Mouse (Mus musculus): ENCODE data around the gene Dpt. TPM values are rescaled to one million over a fixed set of nuclear protein-coding genes. Genes with fewer than 3 reads are reported as not detected.
"Not testable (repeated sequence)": the region's sequence is repeated elsewhere in the genome, so short reads cannot be mapped to it uniquely, and the experiment has no call there.

Gene Dpt
- total RNA-seq (2021): 10 to 100 TPM; 28.6 to 56.9 TPM
- long read RNA-seq, experiment 1, transcript Dpt-201 (4 exons, 1,724 nt): major isoform, 5 of 9 reads
- long read RNA-seq, experiment 1, partial matches to known transcripts: 0 of 9 reads
- long read RNA-seq, experiment 1, other reads (novel, unspliced or antisense): 4 of 9 reads
- long read RNA-seq, experiment 2, partial matches to known transcripts: 0 of 4 reads
- long read RNA-seq, experiment 2, other reads (novel, unspliced or antisense): 0 of 4 reads

DNA sequence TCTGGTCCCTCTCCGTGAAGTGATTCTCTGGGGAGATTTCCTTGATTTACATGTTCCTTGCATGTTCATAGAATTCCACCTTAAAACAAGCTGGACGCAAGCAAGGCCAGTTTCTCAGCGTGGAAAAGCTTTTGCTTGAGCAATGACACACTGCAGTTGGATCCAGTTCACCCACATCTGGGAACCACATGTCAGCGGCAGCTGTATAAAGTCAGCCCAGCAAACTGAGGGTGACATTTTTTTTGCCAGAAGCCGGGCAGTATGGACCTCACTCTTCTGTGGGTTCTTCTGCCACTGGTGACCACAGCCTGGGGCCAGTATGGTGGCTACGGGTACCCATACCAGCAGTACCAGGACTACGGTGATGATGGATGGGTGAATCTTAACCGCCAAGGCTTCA is at the start of gene Dpt:
TSS of gene Dpt (plus strand) at position 174 of the 400 bp plus-strand sequence.
- DNase-seq: peak in 1 of 2 experiments; percentile 12

DNA sequence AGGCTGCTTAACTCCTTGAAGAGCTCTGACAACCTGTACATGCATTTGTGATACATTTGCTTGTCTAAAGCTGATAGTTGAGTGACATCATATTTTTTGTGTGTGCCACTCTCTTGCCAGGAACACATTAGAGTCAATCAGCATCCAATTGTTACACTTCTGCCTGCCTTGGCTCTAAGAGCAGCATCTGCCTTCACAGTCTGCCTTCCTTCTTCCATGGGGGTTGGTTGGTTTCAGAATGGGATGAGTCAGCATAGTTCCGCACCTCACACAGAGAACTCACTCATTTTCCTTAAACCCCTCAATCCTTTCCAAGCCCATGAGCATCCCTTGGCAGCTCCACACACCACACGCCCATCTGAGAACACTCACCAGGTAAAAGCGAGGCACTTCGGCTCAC is 42.7 kb upstream of the Dpt start:
- no peak for DNase-seq

DNA sequence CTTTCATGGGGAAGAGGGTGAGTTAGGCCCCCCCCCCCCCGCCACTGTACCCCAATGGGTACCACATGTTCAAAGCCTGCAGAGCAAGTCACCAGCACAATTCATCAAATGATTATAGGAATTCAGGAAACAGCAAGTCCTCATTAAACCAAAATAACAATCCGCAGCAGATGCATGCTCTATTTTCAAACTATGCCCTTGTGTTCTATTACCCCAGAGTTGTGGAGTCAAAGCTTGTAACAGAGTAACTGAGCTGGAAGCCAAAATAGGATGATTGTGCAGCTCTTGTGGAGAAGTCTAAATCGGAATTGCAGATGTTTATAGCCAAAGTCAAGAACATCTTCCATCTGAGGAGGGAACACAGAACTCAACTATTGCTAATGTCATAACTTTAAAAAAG is 40.8 kb upstream of the Dpt start:
- DNase-seq: no peak

DNA sequence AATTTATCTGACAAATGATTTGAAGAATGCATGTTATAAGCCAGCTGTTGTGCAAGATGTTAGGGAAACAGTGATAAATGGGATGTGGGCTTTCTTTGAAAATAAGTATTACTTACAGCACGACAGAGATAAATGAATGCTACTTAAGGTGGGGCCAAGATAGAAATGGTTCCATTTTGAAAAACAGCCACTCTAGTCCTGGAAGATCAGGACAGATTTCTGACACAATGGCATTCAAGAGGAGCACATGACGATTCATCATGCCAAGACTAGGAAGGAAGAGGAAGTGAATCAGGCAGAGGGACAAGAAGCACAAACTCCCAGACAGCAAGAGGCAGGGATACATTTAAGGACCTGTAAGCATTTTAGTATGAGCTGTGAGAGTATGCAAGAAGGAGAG is 39.5 kb upstream of the Dpt start:
- no peak for DNase-seq

DNA sequence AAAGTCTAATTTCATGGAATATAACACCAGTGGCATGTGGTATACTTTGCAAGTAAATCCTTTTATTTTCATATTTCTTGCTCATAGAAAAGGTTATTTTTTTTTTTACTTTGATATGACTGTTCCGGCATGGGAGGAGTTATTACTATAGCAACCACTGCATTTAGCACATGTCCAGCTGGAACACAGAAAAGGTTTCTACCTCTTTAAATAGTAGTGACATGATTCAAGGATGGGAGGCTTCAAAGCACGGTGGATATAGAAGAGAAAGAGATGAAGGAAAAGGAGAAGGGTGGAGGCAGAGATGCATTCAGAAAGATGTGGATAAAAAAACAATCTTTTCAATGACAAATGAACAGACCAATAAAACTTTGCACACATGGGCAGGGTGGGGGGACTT is 38.0 kb upstream of the Dpt start:
- DNase-seq: no peak

DNA sequence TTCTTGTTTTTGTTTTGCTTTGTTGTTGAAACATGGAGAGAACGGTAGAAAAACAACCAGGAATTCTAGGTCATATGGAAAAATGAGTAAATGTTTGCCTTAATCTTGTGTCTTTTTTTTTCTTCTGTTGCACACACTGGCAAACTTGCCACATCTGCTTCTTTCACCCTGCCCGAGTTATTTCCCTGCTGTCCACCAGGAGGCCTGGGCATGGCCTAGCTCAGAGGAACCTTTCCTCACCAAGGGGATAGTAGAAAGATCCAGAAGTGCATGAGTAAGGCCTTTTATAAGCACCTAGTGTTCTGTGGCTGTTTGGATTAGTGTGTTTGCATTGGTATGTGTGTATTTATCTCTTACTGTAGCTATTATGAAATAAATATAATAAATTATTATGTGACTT is 34.2 kb upstream of the Dpt start:
- DNase-seq: peak; percentile 31 to 48

DNA sequence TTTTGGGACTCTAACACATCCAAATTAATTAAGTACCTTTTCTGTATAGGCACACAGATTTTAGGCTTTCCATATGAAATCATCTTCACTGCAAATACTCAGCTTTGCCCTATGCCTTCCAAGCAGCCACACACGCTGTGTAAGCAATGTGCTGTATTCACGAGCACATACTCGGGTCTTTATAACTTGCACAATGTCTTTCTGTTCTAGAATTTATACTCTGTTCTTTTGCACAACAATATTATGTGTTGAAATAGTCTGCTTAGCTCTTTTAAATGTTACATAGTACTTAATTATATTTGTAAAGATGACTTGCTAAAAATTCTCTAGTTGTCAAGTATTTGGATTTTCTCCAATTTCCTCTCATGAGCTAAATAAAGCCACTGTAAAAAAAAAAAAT is 29.8 kb upstream of the Dpt start:
- no peak for DNase-seq

DNA sequence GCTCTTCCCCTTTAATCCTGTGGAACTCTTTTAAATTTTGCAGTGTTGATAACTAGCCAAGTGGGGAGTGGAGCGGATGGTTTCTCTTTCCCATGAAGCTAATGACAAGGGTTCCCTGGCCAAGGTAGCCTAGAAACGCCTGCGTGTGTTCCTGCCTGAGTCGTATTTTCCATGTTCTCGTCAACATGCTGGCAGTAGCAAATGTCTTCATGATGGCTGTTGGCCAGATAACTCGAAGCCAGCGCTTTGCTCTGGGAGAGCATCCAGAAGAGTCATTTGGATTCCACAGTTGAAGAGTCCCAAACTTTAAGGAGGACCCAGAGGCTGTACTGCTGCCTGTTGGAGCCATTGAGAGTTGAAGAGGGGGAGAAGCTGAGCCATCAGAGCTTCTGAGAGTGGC is 25.8 kb upstream of the Dpt start:
- DNase-seq: peak; percentile 33 to 41

DNA sequence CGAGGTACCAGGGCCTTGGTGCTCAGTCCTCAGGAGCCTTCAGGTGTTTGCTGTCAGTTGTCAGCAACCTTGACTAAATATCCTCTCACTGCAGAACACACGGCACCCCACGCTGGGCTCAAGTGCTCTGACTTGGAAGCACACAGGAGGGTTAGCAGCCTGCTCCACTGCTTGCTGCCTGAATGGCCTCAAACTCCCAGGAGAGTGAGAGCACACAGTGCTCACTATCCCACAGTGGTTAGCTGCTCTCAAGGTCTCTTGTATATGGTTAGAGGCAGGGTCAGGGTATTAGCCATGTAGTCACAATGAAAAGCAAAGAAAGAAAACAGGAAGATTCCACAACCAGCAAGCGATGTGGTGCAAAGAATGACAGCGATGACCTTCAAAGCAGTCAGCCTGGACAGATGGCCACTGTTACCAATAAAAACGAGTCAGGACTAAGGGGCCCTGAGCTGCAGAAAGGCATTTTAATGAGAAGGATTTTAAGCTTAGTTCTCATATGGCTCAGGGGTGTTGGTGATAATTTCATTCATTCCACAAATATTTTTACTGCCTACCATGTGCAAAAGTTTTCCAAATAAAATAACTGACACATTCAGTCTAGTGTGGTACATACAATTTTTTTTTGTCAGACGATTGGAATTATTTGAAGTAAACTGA is 15.5 kb upstream of the Dpt start:
- DNase-seq: no peak

DNA sequence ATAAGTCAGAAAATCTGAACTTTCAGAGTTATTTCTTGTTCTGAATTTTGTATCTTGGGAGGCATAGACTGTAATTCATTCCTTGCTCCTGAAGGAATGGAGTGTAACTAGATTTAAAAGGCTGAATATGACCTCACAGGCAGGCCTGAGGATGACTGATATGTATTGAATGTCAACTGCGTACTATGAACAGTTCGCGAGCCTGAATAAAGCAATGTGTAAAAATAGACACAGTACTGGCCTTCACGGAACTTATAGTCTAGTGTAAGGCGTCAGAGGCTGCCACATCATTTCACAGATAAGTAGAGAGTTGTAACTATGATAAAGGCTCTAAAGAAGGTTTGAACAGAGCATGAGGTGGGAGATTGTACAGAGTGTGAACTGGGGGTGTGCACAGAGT is 10.3 kb upstream of the Dpt start:
- no peak for DNase-seq

DNA sequence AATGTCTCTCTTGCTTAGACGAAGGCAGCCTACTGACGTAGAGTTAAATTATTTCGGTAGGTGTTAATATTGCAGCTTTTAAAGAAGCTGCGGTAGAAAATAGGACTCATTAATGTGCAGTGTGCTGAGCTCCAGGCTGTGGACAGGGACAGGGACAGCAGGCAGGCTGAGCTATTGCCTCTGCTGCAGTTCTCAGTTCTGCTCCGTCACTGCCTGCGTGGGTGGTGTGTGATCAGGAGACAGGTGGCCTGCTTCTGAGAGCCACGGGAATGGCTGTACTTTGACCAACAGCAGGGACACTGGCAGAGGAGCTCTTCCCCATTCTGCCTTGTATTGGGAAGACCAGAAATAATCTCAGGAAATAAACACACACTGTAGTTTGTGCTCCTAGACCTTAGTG is 8.7 kb upstream of the Dpt start:
- DNase-seq: no peak

DNA sequence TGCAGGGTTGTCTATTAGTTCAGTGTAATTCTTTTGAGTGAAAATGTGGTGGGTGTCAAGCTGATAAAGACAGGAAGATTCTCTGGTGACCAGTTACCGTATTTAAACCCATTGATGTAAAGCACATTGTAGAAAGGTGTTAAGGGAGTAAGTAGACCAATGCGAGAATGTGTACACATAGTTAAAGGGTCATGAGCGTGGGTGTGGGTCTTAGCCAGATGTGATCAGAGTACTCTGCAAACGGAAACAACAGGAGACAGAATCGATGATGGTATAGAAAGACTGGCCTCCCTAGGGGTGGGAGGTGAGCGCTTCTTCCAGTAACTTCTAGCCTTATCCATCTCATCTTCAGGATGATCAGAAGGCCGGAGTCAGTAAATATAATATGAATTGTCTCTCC is 8.2 kb upstream of the Dpt start:
- no peak for DNase-seq

DNA sequence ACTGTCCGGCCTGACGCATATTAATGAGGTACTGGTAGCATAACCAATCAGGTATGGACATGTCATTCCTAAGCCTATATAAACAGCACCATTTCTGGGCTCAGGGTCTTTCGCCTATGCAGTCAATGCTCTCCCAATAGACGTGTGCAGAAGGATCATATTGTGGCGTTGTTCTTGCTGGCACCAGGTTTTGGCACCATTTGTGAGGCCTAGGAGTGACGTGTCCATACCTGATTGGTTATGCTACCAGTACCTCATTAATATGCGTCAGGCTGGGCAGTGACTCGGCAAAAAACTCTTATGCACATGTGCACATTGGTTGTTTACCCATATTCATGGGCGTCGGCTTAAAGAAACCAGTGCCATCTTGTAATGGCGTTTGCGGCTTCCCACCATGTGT is 6.1 kb upstream of the Dpt start:
- DNase-seq: not testable (repeated sequence)

DNA sequence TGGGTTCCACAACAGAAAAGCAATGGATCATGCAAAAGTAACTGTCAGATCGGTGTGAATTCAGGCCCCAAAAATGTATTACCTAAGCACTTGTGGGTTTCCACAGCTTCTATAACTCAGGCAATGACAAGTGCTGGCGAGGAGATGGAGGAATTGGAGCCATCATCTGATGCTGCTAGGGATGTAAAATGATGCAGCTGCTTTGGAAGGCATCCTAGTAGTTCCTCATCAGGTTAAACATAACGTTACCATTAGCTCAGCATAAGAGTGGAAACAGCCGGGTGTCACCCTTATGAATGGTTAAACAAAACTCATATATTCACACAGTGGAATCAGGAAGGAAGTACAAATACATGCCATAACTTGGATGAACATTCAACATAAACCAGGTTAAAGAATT is 3.4 kb upstream of the Dpt start:
- DNase-seq: no peak

DNA sequence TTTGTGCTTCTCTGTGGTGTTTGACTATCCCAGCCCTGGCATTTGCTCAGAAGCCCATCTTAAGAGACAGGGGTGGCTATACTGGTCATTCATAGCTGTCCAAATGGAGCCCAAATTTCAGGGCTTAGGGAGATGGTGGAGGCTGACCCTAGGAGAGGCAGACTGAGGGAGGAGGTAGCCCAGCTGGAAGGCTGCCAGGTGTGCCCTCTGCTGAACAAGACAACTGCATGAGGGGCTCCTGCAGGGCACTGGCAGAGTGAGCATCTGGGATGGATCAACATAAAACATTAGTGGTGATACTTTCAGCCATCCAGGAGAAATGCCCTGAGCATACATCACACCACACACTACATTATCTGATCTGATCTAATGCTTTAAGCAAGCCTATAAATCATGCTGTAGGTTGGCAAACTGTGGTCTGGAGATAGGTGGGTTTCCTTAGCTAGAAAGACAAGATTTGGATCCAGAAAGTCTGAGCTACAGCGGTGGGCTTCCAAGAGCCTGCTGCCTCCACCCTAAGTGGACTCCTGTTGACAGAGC is 1.4 kb downstream of the Dpt start:
- DNase-seq: no peak

DNA sequence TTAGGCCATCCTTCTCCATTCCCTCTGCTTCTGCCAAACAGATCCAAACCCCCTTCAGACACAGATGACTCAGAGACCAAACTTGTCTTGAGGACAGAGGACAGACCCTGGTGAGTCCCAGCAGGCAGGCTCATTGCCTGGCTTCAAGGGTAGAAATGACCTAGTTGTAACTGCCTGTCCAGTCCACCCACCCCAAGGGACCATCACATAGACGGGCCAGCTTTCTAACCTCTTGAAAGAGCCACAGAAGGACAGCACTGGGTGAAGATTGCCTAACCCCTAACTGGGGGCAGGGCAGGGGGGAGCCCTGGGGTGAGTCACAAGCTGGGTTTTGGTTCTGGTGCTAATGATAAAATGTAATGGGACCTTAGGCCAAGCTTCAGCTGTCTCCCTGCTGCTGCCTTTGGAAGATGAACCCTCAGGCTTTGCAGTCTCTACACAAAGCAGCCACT is 2.1 kb downstream of the Dpt start:
- peak; percentile 41 to 42 for DNase-seq

DNA sequence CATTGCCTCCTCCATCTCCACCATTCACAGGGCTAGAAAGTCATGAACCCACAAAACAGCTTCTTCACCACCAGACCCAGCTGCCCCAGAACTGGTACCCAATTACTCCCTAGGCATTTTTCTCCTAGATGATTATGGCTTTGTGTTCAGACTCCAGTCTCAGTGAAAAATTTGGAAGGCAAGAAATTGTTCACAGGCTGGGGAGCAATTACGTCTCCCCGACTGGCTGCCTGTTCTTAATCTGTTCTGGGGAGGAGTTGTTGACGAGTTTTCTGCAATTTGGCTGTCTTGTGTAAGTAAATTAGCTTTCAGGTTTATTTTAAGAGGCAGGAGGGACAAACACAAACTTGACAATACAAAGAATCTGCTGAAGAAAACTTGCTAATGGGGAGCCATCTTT is 2.7 kb downstream of the Dpt start:
- DNase-seq: no peak

DNA sequence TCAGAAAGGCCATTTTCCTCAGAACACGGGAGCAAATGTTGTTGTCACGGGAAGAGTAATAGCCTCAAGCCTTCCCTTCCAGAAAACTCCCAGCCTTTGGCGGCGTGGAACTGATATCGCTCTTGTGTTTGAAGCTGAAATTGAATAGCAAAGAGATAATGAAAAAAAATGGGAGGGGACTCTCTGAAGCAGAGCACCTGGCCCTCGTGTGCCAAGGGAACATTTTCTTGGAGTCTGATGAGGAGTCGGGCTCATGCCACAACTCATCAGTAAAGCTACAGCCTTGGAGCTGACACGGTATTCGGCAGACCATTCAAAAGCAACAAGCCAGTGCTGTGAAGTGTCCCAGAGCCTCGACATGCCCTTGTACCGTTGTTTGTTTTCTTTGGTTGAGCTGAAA is 7.8 kb downstream of the Dpt start:
- no peak for DNase-seq

DNA sequence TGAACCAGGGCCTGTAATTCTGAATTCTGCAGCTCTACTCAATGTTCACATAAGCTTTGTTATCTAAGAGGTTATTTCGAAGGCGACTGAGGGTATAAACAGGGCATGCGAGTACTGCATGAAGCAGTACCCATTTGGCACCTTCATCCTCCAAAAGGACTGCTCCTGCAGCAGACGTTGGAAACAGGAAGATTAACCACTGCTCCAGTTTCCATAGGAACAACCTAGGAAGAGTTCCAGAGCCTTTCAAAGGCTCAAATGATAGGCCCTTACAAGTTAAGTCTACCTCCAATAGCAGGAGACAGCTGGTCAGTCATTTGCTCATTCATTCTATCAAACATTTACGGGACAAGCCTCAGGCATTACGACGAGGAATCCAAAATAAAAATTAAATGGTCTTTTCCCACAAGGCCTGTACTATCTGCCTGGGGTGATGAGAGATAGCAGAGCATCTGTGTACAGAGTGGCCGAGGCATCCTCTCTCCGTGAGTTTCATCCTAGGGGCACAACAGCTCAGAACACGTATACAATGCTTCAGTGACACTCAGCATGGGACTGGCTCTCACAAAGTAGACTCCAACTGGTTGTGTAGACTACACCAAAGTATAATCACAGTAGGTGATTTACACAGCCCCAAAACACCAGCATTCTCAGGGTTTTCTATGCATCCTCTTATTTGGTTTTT is 8.4 kb downstream of the Dpt start:
- no peak for DNase-seq

DNA sequence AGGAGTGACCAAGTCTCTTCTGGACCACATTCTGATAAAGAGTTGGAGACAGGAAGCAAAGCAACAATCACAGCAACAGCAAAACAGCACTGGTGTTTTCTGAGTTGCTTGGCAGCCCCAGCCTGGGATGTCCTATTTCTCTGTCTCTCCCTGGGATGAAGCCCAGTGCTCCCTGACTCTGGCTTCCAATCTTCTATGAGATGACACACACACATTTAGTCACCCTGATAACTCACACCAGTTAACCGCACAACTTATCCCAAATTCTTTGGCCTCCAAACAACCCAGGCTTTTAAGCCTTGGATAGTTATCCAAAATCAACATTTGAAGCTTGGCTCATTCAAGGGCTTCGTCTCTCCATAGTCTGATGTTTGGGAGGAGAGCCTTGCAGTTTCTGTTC is 12.9 kb downstream of the Dpt start:
- peak; percentile 21 to 42 for DNase-seq

DNA sequence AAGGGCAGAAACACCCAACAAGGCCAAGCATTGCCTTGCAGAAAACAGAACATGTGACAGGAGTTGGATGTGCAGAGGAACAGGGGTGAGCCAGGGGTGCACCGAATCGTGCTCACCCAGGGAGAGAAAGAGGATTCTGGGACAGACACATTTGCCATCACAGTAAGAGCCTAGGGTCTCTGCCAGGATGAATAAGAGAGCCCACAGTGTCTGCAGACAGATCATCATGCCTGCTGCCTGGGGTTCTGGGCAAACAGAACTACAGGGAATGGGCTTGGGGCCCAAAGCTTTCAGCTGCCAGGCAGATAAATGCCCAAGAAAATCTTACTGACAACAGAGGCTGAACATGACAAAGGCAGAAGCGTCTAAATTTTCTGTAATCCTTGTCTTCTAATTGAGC is 14.9 kb downstream of the Dpt start:
- DNase-seq: no peak

DNA sequence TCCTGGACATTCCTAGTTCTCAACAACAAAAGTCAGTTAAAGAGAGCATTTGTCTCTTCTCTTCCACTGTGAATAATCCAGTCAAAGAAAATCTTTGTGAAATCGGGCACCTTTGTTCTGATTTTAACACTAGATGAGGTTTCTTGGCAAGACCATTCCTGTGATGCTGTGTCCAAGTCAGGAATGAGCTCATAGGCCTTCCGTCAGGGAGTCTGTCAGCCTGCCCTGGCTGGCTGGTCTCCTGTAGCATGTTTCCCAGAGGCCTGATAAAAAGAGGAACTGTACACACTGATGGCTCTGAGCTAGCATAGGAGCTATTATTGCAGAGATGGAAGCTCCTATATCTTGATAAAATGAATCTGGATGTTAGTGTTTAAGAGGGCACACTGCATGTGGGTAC is 17.8 kb downstream of the Dpt start:
- peak in 1 of 2 experiments; percentile 10 for DNase-seq

DNA sequence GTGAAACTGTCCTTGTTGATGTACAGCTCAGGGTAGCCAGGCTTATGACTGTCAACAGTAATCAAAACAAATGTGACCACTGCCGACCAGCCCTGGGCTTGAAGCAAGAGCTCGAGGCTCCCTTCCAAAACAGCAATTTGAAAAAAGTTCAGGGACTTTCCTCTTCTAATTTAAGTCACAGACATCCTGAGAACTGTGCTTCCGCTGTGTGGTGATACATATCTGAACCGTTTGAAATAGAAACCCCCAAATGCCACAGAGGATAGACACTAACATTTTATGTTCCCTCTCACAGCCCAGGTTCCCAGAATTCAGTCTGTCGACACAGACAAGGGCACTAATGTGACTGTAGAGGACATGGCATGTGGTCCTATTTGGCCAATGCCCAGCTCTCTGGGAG is 18.9 kb downstream of the Dpt start:
- no peak for DNase-seq

All from adrenal gland, postnatal 36 days (tissue).